Mouse (Mus musculus): ENCODE measurements around the gene Syn3. TPM values are rescaled to one million over a fixed set of nuclear protein-coding genes. Genes with fewer than 3 reads are reported as not detected.

The Syn3 gene
- polyA plus RNA-seq, 1 experiment, result 2.6 TPM

- no peaks in the 10 kb centered on the region for H3K4me1 ChIP-seq (ENCODE audit: control insufficient read depth, insufficient read depth, low read length)
- no peaks in the 10 kb centered on the region for H3K9me3 ChIP-seq (replicated peaks; ENCODE audit: control insufficient read depth, insufficient read depth, low read length, poor library complexity, severe bottlenecking)
- no peak overlapping the region for H3K9ac ChIP-seq (ENCODE audit: low read depth, poor library complexity, severe bottlenecking)
- no peak overlapping the region for H3K27ac ChIP-seq (ENCODE audit: insufficient read depth, low read length)
- H3K4me3 ChIP-seq (ENCODE audit: low read depth, low read length), result no peak overlapping the region
- no peaks in the 10 kb centered on the region for H3K27me3 ChIP-seq (ENCODE audit: control insufficient read depth, insufficient read depth, low read length, poor library complexity, severe bottlenecking)
- no peaks in the 10 kb centered on the region for H3K36me3 ChIP-seq (ENCODE audit: control insufficient read depth, insufficient read depth, low read length, poor library complexity, severe bottlenecking)
- TF ChIP-seq CTCF (IDR thresholded peaks at IDR 0.05; ENCODE audit: low read depth, low read length), result no peak
- no peak for TF ChIP-seq EP300 (IDR thresholded peaks at IDR 0.05; ENCODE audit: insufficient read depth, low read depth, low read length)
- no peak for TF ChIP-seq POLR2A (IDR thresholded peaks at IDR 0.05; ENCODE audit: insufficient read depth, low read length)
Observed at GRCm38 (mm10) chr10:86114431-86114848, 384.3 kb downstream of the Syn3 start.

GRCm38 (mm10) chr10:86108797-86109196 is 389.9 kb downstream of the Syn3 start:
- Histone ChIP-seq H3K4me3 (ENCODE audit: low read depth, low read length) (no peak overlapping the region), H3K27ac (ENCODE audit: insufficient read depth, low read length) (no peak overlapping the region), H3K27me3 (ENCODE audit: control insufficient read depth, insufficient read depth, low read length, poor library complexity, severe bottlenecking) (no peaks in the 10 kb centered on the region), H3K9me3 (replicated peaks; ENCODE audit: control insufficient read depth, insufficient read depth, low read length, poor library complexity, severe bottlenecking) (no peaks in the 10 kb centered on the region), H3K36me3 (ENCODE audit: control insufficient read depth, insufficient read depth, low read length, poor library complexity, severe bottlenecking) (no peaks in the 10 kb centered on the region), H3K9ac (ENCODE audit: low read depth, poor library complexity, severe bottlenecking) (no peak overlapping the region), H3K4me1 (ENCODE audit: control insufficient read depth, insufficient read depth, low read length) (no peaks in the 10 kb centered on the region)
- no peak for TF ChIP-seq EP300 (IDR thresholded peaks at IDR 0.05; ENCODE audit: insufficient read depth, low read depth, low read length)
- TF ChIP-seq POLR2A (IDR thresholded peaks at IDR 0.05; ENCODE audit: insufficient read depth, low read length), result no peak
- no peak for TF ChIP-seq CTCF (IDR thresholded peaks at IDR 0.05; ENCODE audit: low read depth, low read length)

GRCm38 (mm10) chr10:86107681-86108080 is 391.0 kb downstream of the Syn3 start:
- Histone ChIP-seq H3K4me1 (ENCODE audit: control insufficient read depth, insufficient read depth, low read length) (no peaks in the 10 kb centered on the region), H3K4me3 (ENCODE audit: low read depth, low read length) (no peak overlapping the region), H3K27me3 (ENCODE audit: control insufficient read depth, insufficient read depth, low read length, poor library complexity, severe bottlenecking) (no peaks in the 10 kb centered on the region), H3K27ac (ENCODE audit: insufficient read depth, low read length) (no peak overlapping the region), H3K36me3 (ENCODE audit: control insufficient read depth, insufficient read depth, low read length, poor library complexity, severe bottlenecking) (no peaks in the 10 kb centered on the region), H3K9ac (ENCODE audit: low read depth, poor library complexity, severe bottlenecking) (no peak overlapping the region), H3K9me3 (replicated peaks; ENCODE audit: control insufficient read depth, insufficient read depth, low read length, poor library complexity, severe bottlenecking) (no peaks in the 10 kb centered on the region)
- no peak for TF ChIP-seq POLR2A (IDR thresholded peaks at IDR 0.05; ENCODE audit: insufficient read depth, low read length)
- TF ChIP-seq EP300 (IDR thresholded peaks at IDR 0.05; ENCODE audit: insufficient read depth, low read depth, low read length), result no peak
- no peak for TF ChIP-seq CTCF (IDR thresholded peaks at IDR 0.05; ENCODE audit: low read depth, low read length)

DNA sequence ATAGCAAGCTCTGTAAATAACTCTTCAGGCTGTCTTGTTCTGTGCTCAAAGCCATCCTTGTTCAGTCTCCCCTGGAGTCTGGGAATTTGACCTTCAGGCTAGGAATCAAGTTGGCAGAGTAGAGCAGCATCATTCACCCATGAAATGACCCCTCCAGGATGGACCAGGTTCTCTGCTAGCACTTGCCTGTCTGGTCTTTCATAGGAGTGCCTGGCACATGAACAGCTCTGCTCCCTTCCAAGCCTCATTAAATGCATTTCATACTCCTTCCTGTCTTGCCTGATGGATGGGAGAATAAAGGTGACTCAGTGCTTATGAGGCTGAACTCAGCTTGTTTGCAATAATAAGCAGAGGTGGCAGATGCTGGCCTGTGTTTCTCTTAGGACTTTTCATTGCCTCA is 394.7 kb downstream of the Syn3 start:
- Histone ChIP-seq H3K27me3 (ENCODE audit: control insufficient read depth, insufficient read depth, low read length, poor library complexity, severe bottlenecking) (no peaks in the 10 kb centered on the region), H3K4me3 (ENCODE audit: low read depth, low read length) (no peak overlapping the region), H3K9ac (ENCODE audit: low read depth, poor library complexity, severe bottlenecking) (no peak overlapping the region), H3K36me3 (ENCODE audit: control insufficient read depth, insufficient read depth, low read length, poor library complexity, severe bottlenecking) (no peaks in the 10 kb centered on the region), H3K27ac (ENCODE audit: insufficient read depth, low read length) (no peak overlapping the region), H3K9me3 (replicated peaks; ENCODE audit: control insufficient read depth, insufficient read depth, low read length, poor library complexity, severe bottlenecking) (no peaks in the 10 kb centered on the region), H3K4me1 (ENCODE audit: control insufficient read depth, insufficient read depth, low read length) (no peaks in the 10 kb centered on the region)
- TF ChIP-seq CTCF (IDR thresholded peaks at IDR 0.05; ENCODE audit: low read depth, low read length), result no peak
- no peak for TF ChIP-seq EP300 (IDR thresholded peaks at IDR 0.05; ENCODE audit: insufficient read depth, low read depth, low read length)
- no peak for TF ChIP-seq POLR2A (IDR thresholded peaks at IDR 0.05; ENCODE audit: insufficient read depth, low read length)

- Histone ChIP-seq H3K36me3 (ENCODE audit: control insufficient read depth, insufficient read depth, low read length, poor library complexity, severe bottlenecking) (no peaks in the 10 kb centered on the region), H3K27ac (ENCODE audit: insufficient read depth, low read length) (no peak overlapping the region), H3K4me3 (ENCODE audit: low read depth, low read length) (no peak overlapping the region), H3K27me3 (ENCODE audit: control insufficient read depth, insufficient read depth, low read length, poor library complexity, severe bottlenecking) (no peaks in the 10 kb centered on the region), H3K9ac (ENCODE audit: low read depth, poor library complexity, severe bottlenecking) (no peak overlapping the region), H3K9me3 (replicated peaks; ENCODE audit: control insufficient read depth, insufficient read depth, low read length, poor library complexity, severe bottlenecking) (no peaks in the 10 kb centered on the region), H3K4me1 (ENCODE audit: control insufficient read depth, insufficient read depth, low read length) (no peaks in the 10 kb centered on the region)
- TF ChIP-seq POLR2A (IDR thresholded peaks at IDR 0.05; ENCODE audit: insufficient read depth, low read length), result no peak
- no peak for TF ChIP-seq CTCF (IDR thresholded peaks at IDR 0.05; ENCODE audit: low read depth, low read length)
- no peak for TF ChIP-seq EP300 (IDR thresholded peaks at IDR 0.05; ENCODE audit: insufficient read depth, low read depth, low read length)
Observed at GRCm38 (mm10) chr10:86100281-86100851, 398.3 kb downstream of the Syn3 start.

GRCm38 (mm10) chr10:86098363-86098762 is 400.3 kb downstream of the Syn3 start:
- TF ChIP-seq EP300 (IDR thresholded peaks at IDR 0.05; ENCODE audit: insufficient read depth, low read depth, low read length) (no peak), CTCF (IDR thresholded peaks at IDR 0.05; ENCODE audit: low read depth, low read length) (no peak), POLR2A (IDR thresholded peaks at IDR 0.05; ENCODE audit: insufficient read depth, low read length) (no peak)
- Histone ChIP-seq H3K4me3 (ENCODE audit: low read depth, low read length) (no peak overlapping the region), H3K27ac (ENCODE audit: insufficient read depth, low read length) (no peak overlapping the region), H3K9ac (ENCODE audit: low read depth, poor library complexity, severe bottlenecking) (no peak overlapping the region), H3K9me3 (replicated peaks; ENCODE audit: control insufficient read depth, insufficient read depth, low read length, poor library complexity, severe bottlenecking) (no peaks in the 10 kb centered on the region), H3K27me3 (ENCODE audit: control insufficient read depth, insufficient read depth, low read length, poor library complexity, severe bottlenecking) (no peaks in the 10 kb centered on the region), H3K36me3 (ENCODE audit: control insufficient read depth, insufficient read depth, low read length, poor library complexity, severe bottlenecking) (no peaks in the 10 kb centered on the region), H3K4me1 (ENCODE audit: control insufficient read depth, insufficient read depth, low read length) (no peaks in the 10 kb centered on the region)

Data from ES-Bruce4 (cell line).